18 mouse cellular contexts compared by ENCODE assay signal in the genomic region with DNA sequence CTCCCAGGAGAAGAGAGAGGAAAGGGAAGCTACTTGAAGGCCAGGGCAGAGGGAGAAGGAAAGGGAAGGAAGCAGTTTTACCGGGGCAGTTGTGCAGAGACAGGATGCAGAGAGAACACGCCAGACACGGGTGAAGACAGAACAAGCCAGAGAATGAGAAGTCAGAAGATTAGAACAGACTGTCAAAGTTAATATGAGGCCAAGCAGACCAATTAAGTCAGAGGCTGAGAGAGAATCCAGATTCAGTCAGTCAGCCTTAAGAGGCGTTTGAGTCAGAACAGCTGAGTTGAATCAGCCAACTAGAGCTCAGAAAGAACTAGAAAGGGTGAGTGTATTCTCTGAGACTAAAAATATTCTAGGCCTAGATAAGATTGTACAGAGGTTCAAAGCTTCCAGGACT.
DNase-seq lines count a peak whose midpoint lies in the region; ATAC-seq lines count a peak whose summit lies in the region.
"Had no signal": no experiment of that assay in that cellular context is flagged by ENCODE, and none has a peak within 500 bp of the region (broad histone marks: within the 10 kb centered on the region; RNA-seq: fewer than 3 reads in every experiment).

No protein-coding gene starts in this region.

- H3K27me3 ChIP-seq in embryonic facial prominence, embryonic 14.5 days (replicated peaks; ENCODE audit: control insufficient read depth, insufficient read depth, low read length), result no peaks in the 10 kb centered on the region
- H3K27me3 ChIP-seq in embryonic facial prominence, embryonic 10.5 days (replicated peaks; ENCODE audit: low read depth, poor library complexity, severe bottlenecking), result no peaks in the 10 kb centered on the region
- no peaks in the 10 kb centered on the region for H3K27me3 ChIP-seq in liver, embryonic 11.5 days (replicated peaks; ENCODE audit: control insufficient read depth, insufficient read depth, low read length)
- no peaks in the 10 kb centered on the region for H3K27me3 ChIP-seq in heart, embryonic 14.5 days (ENCODE audit: control insufficient read depth, insufficient read depth, low read length)
- H3K27me3 ChIP-seq in forebrain, embryonic 11.5 days (ENCODE audit: control insufficient read depth, insufficient read depth, low read length), result no peaks in the 10 kb centered on the region
- H3K27me3 ChIP-seq: hindbrain, embryonic 12.5 days; limb, embryonic 12.5 days had no signal

- DNase-seq in embryonic facial prominence, embryonic 14.5 days (ENCODE audit: low spot score), result peak; percentile 27
- no peak for DNase-seq in embryonic facial prominence, embryonic 10.5 days (ENCODE audit: low spot score)
- peak; percentile 6 for DNase-seq in liver
- no peak for DNase-seq in liver, embryonic 11.5 days (ENCODE audit: low spot score)
- no peak for DNase-seq in forebrain, embryonic 11.5 days (ENCODE audit: low spot score)
- DNase-seq in spleen, postnatal 10 days (ENCODE audit: low spot score in 2 of 2), result no peak
- DNase-seq: cerebellum, adult 18-20 months; kidney, postnatal 10 days; lung, postnatal 10 days; thymus, postnatal 25 days had no signal

- H3K9ac ChIP-seq in embryonic facial prominence, embryonic 14.5 days (ENCODE audit: low read depth, low read length), result no peak overlapping the region
- no peak overlapping the region for H3K9ac ChIP-seq in liver, embryonic 11.5 days (ENCODE audit: low read depth, low read length)
- no peak overlapping the region for H3K9ac ChIP-seq in heart, embryonic 14.5 days (ENCODE audit: low read length)
- no peak overlapping the region for H3K9ac ChIP-seq in forebrain, embryonic 11.5 days (ENCODE audit: low read length)
- H3K9ac ChIP-seq: hindbrain, embryonic 12.5 days; limb, embryonic 12.5 days had no signal

- no peaks in the 10 kb centered on the region for H3K36me3 ChIP-seq in embryonic facial prominence, embryonic 14.5 days (ENCODE audit: control insufficient read depth, insufficient read depth, low read length)
- H3K36me3 ChIP-seq in embryonic facial prominence, embryonic 10.5 days (replicated peaks), result no peaks in the 10 kb centered on the region
- no peaks in the 10 kb centered on the region for H3K36me3 ChIP-seq in liver, embryonic 11.5 days (ENCODE audit: control insufficient read depth, insufficient read depth, low read length)
- H3K36me3 ChIP-seq in heart, embryonic 14.5 days (ENCODE audit: control insufficient read depth, insufficient read depth, low read length), result no peaks in the 10 kb centered on the region
- H3K36me3 ChIP-seq in forebrain, embryonic 11.5 days (ENCODE audit: control insufficient read depth, insufficient read depth, low read length), result no peaks in the 10 kb centered on the region
- H3K36me3 ChIP-seq: hindbrain, embryonic 12.5 days; limb, embryonic 12.5 days had no signal

- 50% methylated on average over 4 of the region's 4 CpGs for WGBS in embryonic facial prominence, embryonic 14.5 days
- 68% methylated on average over 4 of the region's 4 CpGs for WGBS in embryonic facial prominence, embryonic 10.5 days
- WGBS in liver, embryonic 11.5 days, result 26% methylated on average over 4 of the region's 4 CpGs
- WGBS in heart, embryonic 14.5 days, result 4% methylated on average over 4 of the region's 4 CpGs
- WGBS in forebrain, embryonic 11.5 days, result 82% methylated on average over 4 of the region's 4 CpGs

- H3K4me1 ChIP-seq in embryonic facial prominence, embryonic 14.5 days (ENCODE audit: control insufficient read depth, insufficient read depth, low read length), result no peaks in the 10 kb centered on the region
- H3K4me1 ChIP-seq in embryonic facial prominence, embryonic 10.5 days, result no peaks in the 10 kb centered on the region
- no peaks in the 10 kb centered on the region; the same call in none of the 2 replicates for H3K4me1 ChIP-seq in liver, embryonic 11.5 days (replicated peaks; ENCODE audit: control insufficient read depth, insufficient read depth, low read length)
- H3K4me1 ChIP-seq in heart, embryonic 14.5 days (ENCODE audit: control insufficient read depth in 2 of 2, insufficient read depth in 2 of 2, low read length in 2 of 2), result peaks cover 4 to 15% of the 10 kb centered on the region in 2 experiments; a peak in 3 of 4 replicates
- no peaks in the 10 kb centered on the region for H3K4me1 ChIP-seq in forebrain, embryonic 11.5 days (replicated peaks; ENCODE audit: control insufficient read depth, insufficient read depth, low read length)
- H3K4me1 ChIP-seq: hindbrain, embryonic 12.5 days; limb, embryonic 12.5 days had no signal

- no peak overlapping the region for H3K4me2 ChIP-seq in embryonic facial prominence, embryonic 14.5 days (ENCODE audit: low read depth, low read length)
- no peak overlapping the region for H3K4me2 ChIP-seq in liver, embryonic 11.5 days
- no peak overlapping the region for H3K4me2 ChIP-seq in heart, embryonic 14.5 days (ENCODE audit: low read length)
- H3K4me2 ChIP-seq in forebrain, embryonic 11.5 days (ENCODE audit: low read depth, low read length, severe bottlenecking), result no peak overlapping the region
- H3K4me2 ChIP-seq: hindbrain, embryonic 12.5 days; limb, embryonic 12.5 days had no signal

- no peak overlapping the region for H3K27ac ChIP-seq in embryonic facial prominence, embryonic 14.5 days (replicated peaks; ENCODE audit: low read depth, low read length)
- no peak overlapping the region for H3K27ac ChIP-seq in embryonic facial prominence, embryonic 10.5 days (replicated peaks)
- no peak overlapping the region for H3K27ac ChIP-seq in liver, embryonic 11.5 days (ENCODE audit: low read depth, low read length)
- peak overlapping the region; percentile 54 to 70 for H3K27ac ChIP-seq in heart, embryonic 14.5 days (replicated peaks in 1 of 2; ENCODE audit: control insufficient read depth in 1 of 2, insufficient read depth in 1 of 2, low read depth in 2 of 2, low read length in 2 of 2)
- no peak overlapping the region for H3K27ac ChIP-seq in forebrain, embryonic 11.5 days (ENCODE audit: low read depth, low read length)
- H3K27ac ChIP-seq: hindbrain, embryonic 12.5 days; limb, embryonic 12.5 days had no signal

- H3K9me3 ChIP-seq in embryonic facial prominence, embryonic 14.5 days (ENCODE audit: control insufficient read depth, low read length), result no peaks in the 10 kb centered on the region
- H3K9me3 ChIP-seq in embryonic facial prominence, embryonic 10.5 days, result no peaks in the 10 kb centered on the region
- no peaks in the 10 kb centered on the region for H3K9me3 ChIP-seq in liver, embryonic 11.5 days (ENCODE audit: control insufficient read depth, low read length)
- no peaks in the 10 kb centered on the region for H3K9me3 ChIP-seq in heart, embryonic 14.5 days (ENCODE audit: control insufficient read depth, low read length)
- no peaks in the 10 kb centered on the region for H3K9me3 ChIP-seq in forebrain, embryonic 11.5 days (ENCODE audit: control insufficient read depth, low read length)
- H3K9me3 ChIP-seq: G1E; hindbrain, embryonic 12.5 days; limb, embryonic 12.5 days had no signal

- ATAC-seq in embryonic facial prominence, embryonic 14.5 days (ENCODE audit: low read depth), result no peak
- ATAC-seq in liver, embryonic 11.5 days (replicated peaks; ENCODE audit: low FRiP score), result no peak
- 0 out of 2 replicates have a peak, but pooled peaks have one; percentile 41 for ATAC-seq in heart, embryonic 14.5 days (ENCODE audit: insufficient number of reproducible peaks, insufficient read depth, low FRiP score, low read depth)
- 0 out of 2 replicates have a peak, but pooled peaks have one; percentile 40 for ATAC-seq in megakaryocyte progenitor cell, adult 5-6 weeks (replicated peaks; ENCODE audit: poor library complexity)
- ATAC-seq in forebrain, embryonic 11.5 days (replicated peaks; ENCODE audit: low FRiP score), result no peak
- ATAC-seq: activated CD4-positive, CD25-positive, alpha-beta regulatory T cell, adult 4 months; midbrain, embryonic 16.5 days had no signal

- H3K4me3 ChIP-seq in embryonic facial prominence, embryonic 14.5 days (ENCODE audit: low read depth, low read length), result no peak overlapping the region
- no peak overlapping the region for H3K4me3 ChIP-seq in embryonic facial prominence, embryonic 10.5 days
- no peak overlapping the region for H3K4me3 ChIP-seq in liver, embryonic 11.5 days (ENCODE audit: low read depth, low read length)
- H3K4me3 ChIP-seq in heart, embryonic 14.5 days (ENCODE audit: control insufficient read depth in 1 of 2, insufficient read depth in 1 of 2, low read depth in 1 of 2, low read length in 2 of 2), result no peak overlapping the region
- no peak overlapping the region for H3K4me3 ChIP-seq in forebrain, embryonic 11.5 days (ENCODE audit: low read depth, low read length)
- H3K4me3 ChIP-seq: erythroblast, embryonic 14.5 days; hindbrain, embryonic 12.5 days; limb, embryonic 12.5 days had no signal

Comparison
In these comparisons a context has a peak if more than half of its experiments do, and no peak if none do; other contexts are left out.
1. DNase-seq: peak in embryonic facial prominence, embryonic 14.5 days (single experiment) and liver (single experiment); none in embryonic facial prominence, embryonic 10.5 days (single experiment), liver, embryonic 11.5 days (single experiment), forebrain, embryonic 11.5 days (single experiment) and spleen, postnatal 10 days (0 of 2).
2. ATAC-seq: peak in heart, embryonic 14.5 days (single experiment) and megakaryocyte progenitor cell, adult 5-6 weeks (single experiment); none in embryonic facial prominence, embryonic 14.5 days (single experiment), liver, embryonic 11.5 days (single experiment) and forebrain, embryonic 11.5 days (single experiment).
3. H3K27ac ChIP-seq: peak in heart, embryonic 14.5 days (2 of 2); none in embryonic facial prominence, embryonic 14.5 days (single experiment), embryonic facial prominence, embryonic 10.5 days (single experiment), liver, embryonic 11.5 days (single experiment) and forebrain, embryonic 11.5 days (single experiment).